Mouse (Mus musculus) C2C12 (cell line): Measurements from ENCODE around the gene Tmem82. TPM values are rescaled to one million over a fixed set of nuclear protein-coding genes. Genes with fewer than 3 reads are reported as not detected.

ENCODE experiments used
- H3K27me3 ChIP-seq: one replicate; pipeline ENCODE4 v1.6.1; 2011; ENCODE audit not compliant: control insufficient read depth, insufficient read depth, insufficient read length
- H3K36me3 ChIP-seq: one replicate; pipeline ENCODE4 v1.6.1; 2011; ENCODE audit not compliant: control insufficient read depth, insufficient read depth
- H3K4me3 ChIP-seq: one replicate; pipeline ENCODE4 v1.5.1; 2011; ENCODE audit warnings: mild to moderate bottlenecking, control low read depth; ENCODE audit not compliant: poor library complexity, insufficient read depth, severe bottlenecking
- H3K79me2 ChIP-seq: one replicate; pipeline ENCODE4 v1.6.1; 2011; ENCODE audit not compliant: control insufficient read depth, insufficient read depth
- H3K79me3 ChIP-seq: one replicate; pipeline ENCODE4 v1.6.1; 2011; ENCODE audit warnings: low read depth, control low read depth
- H3ac ChIP-seq: one replicate; pipeline ENCODE3; 2011; ENCODE audit warnings: low read depth; ENCODE audit not compliant: control insufficient read depth, insufficient read length
- CEBPB ChIP-seq: IDR thresholded peaks from one replicate; pipeline ENCODE4 v1.6.1; 2011; ENCODE audit warnings: low read depth, mild to moderate bottlenecking, control low read depth, moderate library complexity
- CTCF ChIP-seq: IDR thresholded peaks from one replicate; pipeline ENCODE4 v1.5.1; 2011; ENCODE audit not compliant: control insufficient read depth, insufficient read depth, insufficient read length
- FOSL1 ChIP-seq: IDR thresholded peaks from one replicate; pipeline ENCODE4 v1.8.0; 2011; ENCODE audit warnings: mild to moderate bottlenecking, low read length; ENCODE audit not compliant: poor library complexity, insufficient read depth, severe bottlenecking
- MAX ChIP-seq: IDR thresholded peaks from one replicate; pipeline ENCODE4 v1.6.1; 2011; ENCODE audit warnings: mild to moderate bottlenecking, control low read depth
- MYOD1 ChIP-seq: IDR thresholded peaks from one replicate; pipeline ENCODE4 v1.6.1; 2011; ENCODE audit warnings: low read depth; ENCODE audit not compliant: control insufficient read depth, insufficient read length
- MYOG ChIP-seq: IDR thresholded peaks from one replicate; pipeline ENCODE4 v1.6.1; 2011; ENCODE audit not compliant: control insufficient read depth, insufficient read length; ENCODE audit errors: extremely low read depth
- USF1 ChIP-seq: IDR thresholded peaks from one replicate; pipeline ENCODE4 v1.6.1; 2011; ENCODE audit warnings: low read depth, mild to moderate bottlenecking, control low read depth, moderate library complexity
- polyA plus RNA-seq: library from polyadenylated mRNA; unstranded; fragments of >200 nt; fragmentation: generic; extraction: Trizol; gene quantifications from one replicate; pipeline ENCODE4 v1.2.1, GENCODE M21; 2012; ENCODE audit warnings: missing spikeins

The Tmem82 gene
- polyA plus RNA-seq, 1 experiment = not detected

DNA sequence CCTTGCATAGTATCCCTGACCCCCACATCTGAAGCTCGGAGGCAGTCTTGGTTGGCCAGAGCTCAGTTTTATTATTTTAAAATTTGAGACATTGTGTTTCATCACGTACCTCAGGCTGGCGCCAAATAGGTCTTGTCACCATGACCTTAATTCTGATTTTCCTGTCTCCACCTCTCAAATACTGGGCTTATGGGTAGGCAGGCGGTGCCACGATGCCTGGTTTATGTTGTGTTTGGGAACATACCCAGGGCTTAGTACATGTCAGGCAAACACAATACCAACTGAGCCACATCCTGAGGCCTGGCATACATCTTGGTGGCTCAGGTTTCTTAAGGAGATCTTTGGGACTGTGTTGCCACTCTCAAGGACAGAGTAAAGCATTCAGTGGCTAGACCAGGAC is 4.1 kb upstream of the Tmem82 start:
- Histone ChIP-seq H3K27me3 (no peaks in the 10 kb centered on the region), H3ac (no peak overlapping the region), H3K79me3 (no peaks in the 10 kb centered on the region), H3K4me3 (no peak overlapping the region), H3K36me3 (no peaks in the 10 kb centered on the region), H3K79me2 (no peaks in the 10 kb centered on the region)
- TF ChIP-seq CTCF (no peak), MAX (no peak), MYOD1 (no peak), FOSL1 (no peak), MYOG (no peak), CEBPB (no peak), USF1 (no peak)

GRCm38 (mm10) chr4:141622091-141622490 is 3.7 kb upstream of the Tmem82 start:
- Histone ChIP-seq H3K79me3 (no peaks in the 10 kb centered on the region), H3K4me3 (no peak overlapping the region), H3ac (no peak overlapping the region), H3K36me3 (no peaks in the 10 kb centered on the region), H3K79me2 (no peaks in the 10 kb centered on the region), H3K27me3 (no peaks in the 10 kb centered on the region)
- TF ChIP-seq FOSL1 (no peak), CTCF (no peak), MYOG (no peak), USF1 (no peak), CEBPB (no peak), MYOD1 (no peak), MAX (no peak)

GRCm38 (mm10) chr4:141621297-141621696 is 2.9 kb upstream of the Tmem82 start:
- TF ChIP-seq MYOD1 (no peak), CEBPB (no peak), MYOG (no peak), CTCF (no peak)
- no peak overlapping the region for H3K4me3 ChIP-seq
- no peaks in the 10 kb centered on the region for H3K36me3 ChIP-seq
- no peaks in the 10 kb centered on the region for H3K79me2 ChIP-seq
- H3K27me3 ChIP-seq = no peaks in the 10 kb centered on the region
- H3K79me3 ChIP-seq = no peaks in the 10 kb centered on the region
- H3ac ChIP-seq = no peak overlapping the region

GRCm38 (mm10) chr4:141619299-141619883 is 958 bp upstream of the Tmem82 start:
- TF ChIP-seq MYOD1 (no peak), USF1 (peak; percentile 20)
- no peaks in the 10 kb centered on the region for H3K79me3 ChIP-seq
- no peaks in the 10 kb centered on the region for H3K79me2 ChIP-seq
- no peaks in the 10 kb centered on the region for H3K36me3 ChIP-seq
- H3K27me3 ChIP-seq = no peaks in the 10 kb centered on the region
- no peak overlapping the region for H3K4me3 ChIP-seq
- no peak overlapping the region for H3ac ChIP-seq

DNA sequence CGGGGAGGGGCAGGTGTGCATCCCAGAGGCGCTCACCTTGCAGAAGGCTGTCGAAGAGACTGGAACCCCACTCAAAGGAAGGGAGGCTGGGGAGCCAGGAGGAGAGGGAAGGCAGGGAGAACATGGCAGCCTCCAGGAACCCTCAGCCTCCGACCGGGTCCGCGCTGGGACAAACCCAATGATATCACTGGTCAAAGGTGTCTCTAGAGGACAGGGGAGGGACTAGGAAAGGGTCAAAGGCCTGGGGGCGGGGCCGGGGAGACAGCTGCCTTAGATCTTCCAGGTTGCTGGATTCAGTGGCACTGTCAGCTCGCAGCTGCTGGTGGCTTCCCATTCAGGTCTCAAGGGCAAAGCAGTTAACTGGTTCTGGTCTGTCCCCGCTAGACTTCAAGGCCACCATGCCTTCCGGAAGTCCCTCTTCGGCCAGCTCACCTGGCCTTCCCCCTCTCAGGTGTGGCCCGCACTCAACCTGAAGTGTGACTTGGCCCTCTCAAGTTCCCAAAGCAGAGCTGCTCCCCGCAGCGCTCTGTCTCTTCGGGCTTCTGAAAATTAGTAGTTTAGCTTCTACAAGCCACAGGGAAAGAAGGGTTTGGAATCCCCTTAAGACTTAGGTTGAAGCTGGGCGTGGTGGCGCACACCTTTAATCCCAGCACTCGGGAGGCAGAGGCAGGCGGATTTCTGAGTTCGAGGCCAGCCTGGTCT is 419 bp downstream of the Tmem82 start:
- Histone ChIP-seq H3K27me3 (no peaks in the 10 kb centered on the region), H3ac (no peak overlapping the region), H3K36me3 (no peaks in the 10 kb centered on the region), H3K79me2 (no peaks in the 10 kb centered on the region), H3K79me3 (no peaks in the 10 kb centered on the region), H3K4me3 (no peak overlapping the region)
- no peak for TF ChIP-seq MYOG
- TF ChIP-seq MYOD1 = no peak

GRCm38 (mm10) chr4:141617299-141617698 is 1.1 kb downstream of the Tmem82 start:
- Histone ChIP-seq H3K79me3 (no peaks in the 10 kb centered on the region), H3K79me2 (no peaks in the 10 kb centered on the region), H3K4me3 (no peak overlapping the region), H3ac (no peak overlapping the region), H3K36me3 (no peaks in the 10 kb centered on the region), H3K27me3 (no peaks in the 10 kb centered on the region)
- TF ChIP-seq CTCF (peak; percentile 32), MYOD1 (no peak)
